Mouse (Mus musculus) olfactory bulb, adult 2 months (tissue): ENCODE results near the gene Cdsn. TPM values are rescaled to one million over a fixed set of nuclear protein-coding genes. Genes with fewer than 3 reads are reported as not detected.

ENCODE experiments used
- H3K27ac ChIP-seq: fragments of 200-500 bp; 2 replicates; pipeline ENCODE4 v1.5.1; 2012; ENCODE audit warnings: low read depth, low read length; ENCODE audit not compliant: insufficient read depth
- H3K4me1 ChIP-seq: fragments of 200-500 bp; 2 replicates; pipeline ENCODE4 v1.6.1; 2012; ENCODE audit warnings: low read length; ENCODE audit not compliant: control insufficient read depth, insufficient read depth
- H3K4me3 ChIP-seq: fragments of 200-500 bp; 2 replicates; pipeline ENCODE4 v1.5.1; 2012; ENCODE audit warnings: mild to moderate bottlenecking, low read depth, low read length, moderate library complexity; ENCODE audit not compliant: insufficient read depth
- CTCF ChIP-seq: fragments of 200-500 bp; IDR thresholded peaks from 2 replicates; pipeline ENCODE4 v1.5.1; 2012; ENCODE audit warnings: low read depth, mild to moderate bottlenecking, low read length, moderate library complexity; ENCODE audit not compliant: insufficient read depth
- POLR2A ChIP-seq: fragments of 200-500 bp; IDR thresholded peaks from 2 replicates; pipeline ENCODE4 v1.6.1; 2012; ENCODE audit warnings: mild to moderate bottlenecking, low read depth, low read length, moderate library complexity; ENCODE audit not compliant: insufficient read depth
- WGBS: fragments of 180-500 bp; shearing (Covaris S2); methylation state at CpG from one replicate; pipeline ENCODE4 v1.1.7; 2018; 5-methylcytosine and 5-hydroxymethylcytosine counted together
- polyA plus RNA-seq: library from polyadenylated mRNA; stranded (reverse); fragments of >200 nt; gene quantifications from 2 replicates; pipeline ENCODE4 v1.2.4, GENCODE M21; 2012; ENCODE audit warnings: low replicate concordance; ENCODE audit not compliant: missing spikeins, insufficient read depth, insufficient read length

Gene Cdsn
- polyA plus RNA-seq, 1 experiment = not detected

DNA sequence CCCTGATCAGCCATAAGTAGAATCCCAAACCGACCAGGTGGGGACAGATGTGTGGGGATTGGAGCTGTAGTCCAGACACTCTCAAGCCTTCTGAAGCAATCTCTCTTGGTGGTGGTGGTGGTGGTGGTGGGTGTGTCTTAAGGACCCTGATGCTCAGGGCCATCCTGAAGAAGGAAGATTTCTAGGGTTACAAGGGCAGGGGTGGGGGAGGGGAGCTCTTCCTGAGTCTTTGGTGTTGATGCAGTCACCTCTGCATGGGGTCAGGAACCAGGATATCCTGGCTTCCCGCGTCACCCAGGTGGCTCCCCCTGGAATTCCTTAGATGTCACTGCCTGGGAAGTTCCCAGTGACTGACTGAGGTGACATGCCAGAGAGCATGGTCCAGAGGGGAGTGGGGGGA is 19.6 kb upstream of the Cdsn start:
- Histone ChIP-seq H3K27ac (no peak overlapping the region), H3K4me3 (no peak overlapping the region), H3K4me1 (0 out of 2 replicates have a peak, but pooled peaks cover 1% of the 10 kb centered on the region)
- TF ChIP-seq POLR2A = no peak
- no peak for TF ChIP-seq CTCF
- WGBS = 25% methylated on average over 3 of the region's 3 CpGs

- 57% methylated on average over 7 of the region's 7 CpGs for WGBS
- H3K27ac ChIP-seq = no peak within 1 kb of the TSS
- TF ChIP-seq POLR2A (no peak), CTCF (no peak)
- 0 out of 2 replicates have a peak, but pooled peaks cover 2% of the 10 kb centered on the region for H3K4me1 ChIP-seq
- H3K4me3 ChIP-seq = no peak within 1 kb of the TSS
These were observed 19.0 kb upstream of the Cdsn start, which contains the start of gene Psors1c2 for GRCm38 (mm10) chr17:35532901-35533300. Gene Psors1c2, plus strand, starts transcription at chr17:35533201.

DNA sequence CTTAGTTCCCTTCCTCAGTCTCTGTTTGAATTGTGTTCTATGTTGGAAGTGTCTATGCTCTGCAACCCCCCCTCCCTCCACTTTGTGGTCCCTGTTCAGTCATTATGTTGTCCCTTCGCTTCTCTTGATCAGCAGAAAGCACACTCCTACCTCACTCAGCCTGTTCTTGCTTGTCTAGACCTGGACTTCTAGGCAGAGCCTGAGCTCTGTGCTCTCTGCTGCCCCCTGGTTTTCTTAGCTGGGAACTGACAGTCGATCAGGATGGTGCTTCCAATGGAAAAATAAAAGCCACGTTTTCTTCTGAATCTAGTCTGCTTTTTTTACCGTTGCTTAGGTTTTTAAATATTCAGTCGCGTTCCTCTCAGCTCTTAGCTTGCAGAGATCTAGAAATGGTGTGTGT is 17.6 kb upstream of the Cdsn start:
- no peak for TF ChIP-seq POLR2A
- no peak for TF ChIP-seq CTCF
- 5% methylated on average over 6 of the region's 6 CpGs for WGBS
- Histone ChIP-seq H3K27ac (no peak overlapping the region), H3K4me1 (0 out of 2 replicates have a peak, but pooled peaks cover 2% of the 10 kb centered on the region), H3K4me3 (no peak overlapping the region)

- no peak overlapping the region for H3K27ac ChIP-seq
- TF ChIP-seq CTCF (no peak), POLR2A (no peak)
- no peak overlapping the region for H3K4me3 ChIP-seq
- WGBS = 80% methylated on average over 4 of the region's 4 CpGs
- H3K4me1 ChIP-seq = 0 out of 2 replicates have a peak, but pooled peaks cover 2% of the 10 kb centered on the region
These were observed 14.5 kb upstream of the Cdsn start for GRCm38 (mm10) chr17:35537421-35537820.

DNA sequence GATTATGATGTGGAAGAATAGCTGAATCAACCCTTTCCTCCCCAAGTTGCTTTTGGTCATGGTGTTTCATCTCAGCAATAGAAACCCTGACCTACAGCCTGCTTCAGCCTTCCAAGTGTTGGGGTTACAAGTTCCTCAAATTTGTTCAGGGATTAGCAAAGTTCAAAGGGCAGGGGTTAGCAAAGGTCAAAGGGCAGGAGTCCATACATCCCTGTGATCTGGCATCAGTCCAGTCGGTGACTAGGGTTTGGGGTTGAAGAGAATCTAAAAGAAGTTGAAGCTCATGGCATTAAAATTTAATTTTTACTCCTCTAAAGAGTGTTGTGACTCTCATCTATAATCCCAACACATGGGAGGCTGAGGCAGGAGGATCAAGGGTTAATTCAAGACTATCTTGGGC is 13.5 kb upstream of the Cdsn start:
- Histone ChIP-seq H3K4me1 (peaks cover 12% of the 10 kb centered on the region), H3K27ac (no peak overlapping the region), H3K4me3 (no peak overlapping the region)
- no peak for TF ChIP-seq POLR2A
- TF ChIP-seq CTCF = no peak
- 86% methylated on average over 1 of the region's 1 CpGs for WGBS

- Histone ChIP-seq H3K27ac (no peak overlapping the region), H3K4me1 (peaks cover 16% of the 10 kb centered on the region), H3K4me3 (no peak overlapping the region)
- no peak for TF ChIP-seq CTCF
- no peak for TF ChIP-seq POLR2A
- 68% methylated on average over 10 of the region's 10 CpGs for WGBS
These were observed 12.4 kb upstream of the Cdsn start for GRCm38 (mm10) chr17:35539540-35539939.

GRCm38 (mm10) chr17:35542761-35543411 is 9.0 kb upstream of the Cdsn start:
- Histone ChIP-seq H3K4me1 (peaks cover 14% of the 10 kb centered on the region), H3K27ac (no peak overlapping the region; the same call in none of the 2 replicates), H3K4me3 (no peak overlapping the region)
- TF ChIP-seq POLR2A (no peak), CTCF (no peak)
- WGBS = 56% methylated on average over 15 of the region's 15 CpGs

DNA sequence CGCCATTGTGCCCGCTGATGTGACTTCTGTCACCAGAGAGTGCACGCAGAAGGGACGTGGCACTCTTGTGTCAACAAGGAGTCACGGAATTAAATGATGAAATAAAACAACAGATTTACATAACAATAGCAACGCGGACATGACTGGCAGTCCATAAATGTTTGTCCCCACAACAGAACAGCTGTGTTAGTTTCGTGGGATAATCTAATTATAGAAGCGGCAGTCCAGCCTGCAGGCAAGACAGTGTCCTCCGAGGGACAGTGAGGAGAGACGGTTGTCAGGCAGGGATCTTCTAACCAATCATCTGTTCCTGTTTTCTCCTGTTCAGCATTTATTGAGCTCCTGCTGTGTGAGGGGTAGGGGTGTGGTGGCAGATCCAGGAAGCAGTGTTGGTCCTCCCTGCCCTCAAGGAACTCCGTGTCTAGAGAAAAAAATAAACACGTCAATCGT is 8.5 kb upstream of the Cdsn start:
- Histone ChIP-seq H3K27ac (no peak overlapping the region; the same call in 1 of the 2 replicates), H3K4me3 (no peak overlapping the region), H3K4me1 (peaks cover 14% of the 10 kb centered on the region)
- TF ChIP-seq CTCF = no peak
- TF ChIP-seq POLR2A = no peak
- 30% methylated on average over 14 of the region's 14 CpGs for WGBS

DNA sequence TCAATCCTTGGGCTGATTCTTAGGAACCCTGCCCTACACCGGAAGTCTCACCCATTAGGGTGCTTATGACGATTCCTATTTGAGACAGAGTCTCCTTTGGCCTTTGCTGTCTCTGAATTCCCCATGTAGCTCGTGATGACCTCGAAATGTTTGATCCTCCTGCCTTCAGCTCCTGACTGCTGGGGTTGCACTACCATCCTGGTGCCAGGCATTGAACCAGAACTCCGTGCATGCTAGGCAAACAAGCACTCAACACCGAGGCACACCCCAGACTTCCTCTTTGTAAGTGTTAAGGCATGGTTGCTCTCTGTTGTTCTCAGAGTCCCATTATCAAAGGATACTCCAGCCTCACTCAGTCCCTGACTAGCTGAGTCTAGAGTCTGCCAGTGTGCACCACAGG is 7.9 kb upstream of the Cdsn start:
- H3K27ac ChIP-seq = no peak overlapping the region
- TF ChIP-seq POLR2A (no peak), CTCF (no peak)
- peaks cover 18% of the 10 kb centered on the region for H3K4me1 ChIP-seq
- 74% methylated on average over 6 of the region's 6 CpGs for WGBS
- H3K4me3 ChIP-seq = no peak overlapping the region
